15 mouse cellular contexts compared by ENCODE assay signal in genomic region chr16:23088491-23088890, GRCm38 (mm10). TPM values are rescaled to one million over a fixed set of nuclear protein-coding genes. Genes with fewer than 3 reads are reported as not detected.
"Had no signal": no experiment of that assay in that cellular context is flagged by ENCODE, and none has a peak within 500 bp of the region (broad histone marks: within the 10 kb centered on the region; RNA-seq: fewer than 3 reads in every experiment).

No protein-coding gene starts in this region.

RNA-seq across cellular contexts. Expression of gene Kng1, which starts 30.8 kb away (rescaled TPM):
- total RNA-seq: layer of hippocampus, postnatal 25 days; left cerebral cortex, adult 8-10 months; left cerebral cortex, postnatal 25 days; megakaryocyte progenitor cell, adult 5-6 weeks; neutrophil, adult 5-6 weeks had no signal
- polyA plus RNA-seq: large intestine, adult 2 months; myocyte had no signal

RNA-seq across cellular contexts. Expression of gene Adipoq, which starts 57.8 kb away (rescaled TPM):
- total RNA-seq: layer of hippocampus, postnatal 25 days; left cerebral cortex, adult 8-10 months; left cerebral cortex, postnatal 25 days; megakaryocyte progenitor cell, adult 5-6 weeks; neutrophil, adult 5-6 weeks had no signal
- polyA plus RNA-seq: kidney, embryonic 14.5 days; limb, embryonic 11.5 days; limb, embryonic 15.5 days; liver, embryonic 12.5 days; liver, embryonic 16.5 days; myocyte; neural tube, embryonic 12.5 days had no signal

RNA-seq across cellular contexts. Expression of gene Kng2, which starts 59.2 kb away (rescaled TPM):
- total RNA-seq: layer of hippocampus, postnatal 25 days; left cerebral cortex, adult 8-10 months; left cerebral cortex, postnatal 25 days; megakaryocyte progenitor cell, adult 5-6 weeks; neutrophil, adult 5-6 weeks had no signal
- polyA plus RNA-seq: limb, embryonic 11.5 days; lung, embryonic 16.5 days; midbrain, embryonic 13.5 days; myocyte had no signal
